Mouse (Mus musculus) 3T3-L1 (cell line): Measurements from ENCODE around the gene Siah2.

Source experiments
- DNase-seq: peaks from one replicate; pipeline ENCODE4 v3.0.0-alpha.2; 2015; ENCODE audit warnings: low read depth, low spot score

The Siah2 gene

GRCm38 (mm10) chr3:58663970-58664369 lies 28.2 kb downstream of the Siah2 start:
- DNase-seq, result no peak

- no peak for DNase-seq
Observed at GRCm38 (mm10) chr3:58660636-58661035, 31.6 kb downstream of the Siah2 start.

GRCm38 (mm10) chr3:58657356-58657755 lies 34.8 kb downstream of the Siah2 start:
- DNase-seq, result peak; percentile 81

GRCm38 (mm10) chr3:58655362-58656130 lies 36.7 kb downstream of the Siah2 start:
- peak; percentile 79 for DNase-seq

GRCm38 (mm10) chr3:58653907-58654306 lies 38.3 kb downstream of the Siah2 start:
- peak; percentile 53 for DNase-seq

- DNase-seq, result no peak
Observed at GRCm38 (mm10) chr3:58650328-58650727, 41.9 kb downstream of the Siah2 start.

GRCm38 (mm10) chr3:58647179-58647578 lies 45.0 kb downstream of the Siah2 start:
- no peak for DNase-seq

- peak; percentile 86 for DNase-seq
Observed at GRCm38 (mm10) chr3:58646180-58646579, 46.0 kb downstream of the Siah2 start.

- DNase-seq, result no peak
Observed at GRCm38 (mm10) chr3:58636406-58637295, 55.5 kb downstream of the Siah2 start, which contains the start of gene Erich6. Gene Erich6, minus strand, starts transcription at chr3:58637207.

GRCm38 (mm10) chr3:58631693-58632092 lies 60.5 kb downstream of the Siah2 start:
- DNase-seq, result no peak

GRCm38 (mm10) chr3:58624981-58625380 lies 67.2 kb downstream of the Siah2 start:
- no peak for DNase-seq
